Mouse (Mus musculus): Measurements from ENCODE around the gene Furin. TPM values are rescaled to one million over a fixed set of nuclear protein-coding genes. Genes with fewer than 3 reads are reported as not detected.
A peak's percentile ranks its signal among the peaks of the same experiment; 100 is the strongest.

The Furin gene
- total RNA-seq (2021) = 10 to 100 TPM; 48.5 to 49.0 TPM
- long read RNA-seq, experiment 1, full-length matches to known transcripts = 7 of 20 reads
- long read RNA-seq, experiment 1, partial matches to known transcripts = 6 of 20 reads
- long read RNA-seq, experiment 1, other reads (novel, unspliced or antisense) = 7 of 20 reads
- long read RNA-seq, experiment 2, full-length matches to known transcripts = 8 of 19 reads
- long read RNA-seq, experiment 2, partial matches to known transcripts = 9 of 19 reads
- long read RNA-seq, experiment 2, other reads (novel, unspliced or antisense) = 2 of 19 reads

GRCm38 (mm10) chr7:80405188-80405695 is at the start of gene Furin:
Gene Furin, minus strand, starts transcription at chr7:80405436.
- Histone ChIP-seq H3K27ac (peak within 1 kb of the TSS; percentile 97), H3K4me3 (no peak within 1 kb of the TSS)
- no peak for TF ChIP-seq CTCF (IDR thresholded peaks at IDR 0.05)
- no peak for DNase-seq
- intact Hi-C loops (cut with DNase I) = loop anchor here (5.0 kb wide), 1 partner anchor 52 kb away; no protein-coding TSS in a partner anchor

DNA sequence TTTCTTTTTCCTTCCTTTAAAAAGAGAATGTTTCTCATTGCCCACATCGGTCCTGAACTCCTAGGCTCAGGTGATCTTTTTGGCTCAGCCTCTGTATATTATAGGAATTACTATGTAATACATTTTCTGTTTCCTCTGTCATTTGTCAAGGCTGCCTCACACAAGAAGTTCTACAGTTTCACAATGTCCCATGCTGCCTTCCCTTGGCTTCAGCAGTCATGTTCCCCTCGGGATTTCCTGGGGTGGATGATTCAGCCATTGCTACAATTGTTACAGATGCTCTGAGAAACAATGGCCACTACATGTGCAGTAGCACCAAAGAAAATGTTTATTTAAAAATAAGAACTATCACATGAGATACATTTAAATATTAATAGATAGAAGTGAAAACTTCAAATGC is 49.5 kb upstream of the Furin start:
- no peak for TF ChIP-seq CTCF (IDR thresholded peaks at IDR 0.05)
- peak; percentile 46 for DNase-seq
- Histone ChIP-seq H3K27ac (no peak overlapping the region), H3K4me3 (no peak overlapping the region)
- intact Hi-C loops (cut with DNase I) = loop anchor here (5.0 kb wide), 1 partner anchor 47 kb away; the partner anchor contains the start of gene Furin

DNA sequence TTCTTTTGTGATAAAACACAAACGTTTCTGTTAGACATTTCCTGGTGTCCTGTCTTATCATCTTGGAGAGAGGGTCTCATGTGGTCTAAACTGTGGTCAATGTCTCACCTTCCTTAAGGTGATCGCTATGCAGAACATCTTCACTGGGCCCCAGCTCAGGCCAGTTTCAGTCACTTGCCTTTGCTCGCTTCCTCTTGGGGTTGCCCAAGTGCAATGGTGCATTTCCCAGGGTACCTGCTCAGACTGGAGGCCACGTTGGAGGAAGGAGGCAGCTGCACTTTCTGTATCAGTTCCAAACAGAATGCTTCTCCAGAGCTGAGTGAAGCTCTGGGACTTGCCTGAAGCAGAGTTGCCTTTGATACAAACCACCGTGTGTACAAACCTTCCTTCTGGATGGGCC is 48.8 kb upstream of the Furin start:
- no peak overlapping the region for H3K4me3 ChIP-seq

DNA sequence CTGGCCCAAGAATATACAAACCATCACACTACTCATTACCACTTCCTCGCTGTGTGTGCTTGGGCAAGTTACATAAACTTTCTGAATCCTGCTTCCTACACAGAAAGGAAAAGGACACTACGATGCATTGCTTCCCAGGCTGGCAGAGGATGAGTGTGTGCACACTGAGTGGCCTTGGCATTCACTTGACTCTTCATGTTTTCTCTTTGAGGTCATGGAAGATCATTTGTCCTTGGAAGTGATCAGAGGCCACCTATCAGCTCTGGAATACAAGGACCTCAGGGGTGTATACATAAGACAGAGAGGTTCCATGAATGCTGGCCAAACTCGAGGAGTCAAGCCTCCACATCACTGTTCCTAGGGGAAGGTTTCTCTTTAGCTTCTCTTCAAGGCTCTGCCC is 47.9 kb upstream of the Furin start:
- intact Hi-C loops (cut with DNase I) = no loop called here
- Histone ChIP-seq H3K4me3 (no peak overlapping the region), H3K27ac (no peak overlapping the region)
- TF ChIP-seq CTCF (IDR thresholded peaks at IDR 0.05) = no peak
- DNase-seq = no peak

More for the DNA sequence above, 48.8 kb upstream of the Furin start:
- no peak for DNase-seq
- H3K27ac ChIP-seq = no peak overlapping the region
- intact Hi-C loops (cut with DNase I) = no loop called here
- no peak for TF ChIP-seq CTCF (IDR thresholded peaks at IDR 0.05)

DNA sequence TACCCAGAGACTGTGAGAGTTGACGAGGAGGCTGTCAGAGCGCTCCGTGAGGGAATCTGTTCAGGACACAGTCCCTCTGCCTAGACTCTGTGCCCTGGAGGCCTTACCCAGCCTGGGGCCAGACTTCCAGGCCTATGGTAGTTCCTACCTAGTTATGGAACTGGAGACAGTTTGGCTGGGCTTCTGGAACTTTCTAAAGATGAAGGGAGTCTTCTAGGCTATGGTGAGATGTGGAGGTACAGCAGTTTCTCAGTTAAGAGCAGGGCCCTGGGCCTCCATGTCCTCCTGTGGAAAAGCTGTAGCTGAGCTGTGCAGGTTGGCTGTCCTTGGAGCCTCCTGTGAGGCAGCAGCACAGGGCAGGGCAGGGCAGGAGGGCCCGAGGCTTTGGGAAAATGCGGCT is 47.0 kb upstream of the Furin start:
- no peak for TF ChIP-seq CTCF (IDR thresholded peaks at IDR 0.05)
- intact Hi-C loops (cut with DNase I) = no loop called here
- H3K4me3 ChIP-seq = no peak overlapping the region
- DNase-seq = no peak
- H3K27ac ChIP-seq = no peak overlapping the region

DNA sequence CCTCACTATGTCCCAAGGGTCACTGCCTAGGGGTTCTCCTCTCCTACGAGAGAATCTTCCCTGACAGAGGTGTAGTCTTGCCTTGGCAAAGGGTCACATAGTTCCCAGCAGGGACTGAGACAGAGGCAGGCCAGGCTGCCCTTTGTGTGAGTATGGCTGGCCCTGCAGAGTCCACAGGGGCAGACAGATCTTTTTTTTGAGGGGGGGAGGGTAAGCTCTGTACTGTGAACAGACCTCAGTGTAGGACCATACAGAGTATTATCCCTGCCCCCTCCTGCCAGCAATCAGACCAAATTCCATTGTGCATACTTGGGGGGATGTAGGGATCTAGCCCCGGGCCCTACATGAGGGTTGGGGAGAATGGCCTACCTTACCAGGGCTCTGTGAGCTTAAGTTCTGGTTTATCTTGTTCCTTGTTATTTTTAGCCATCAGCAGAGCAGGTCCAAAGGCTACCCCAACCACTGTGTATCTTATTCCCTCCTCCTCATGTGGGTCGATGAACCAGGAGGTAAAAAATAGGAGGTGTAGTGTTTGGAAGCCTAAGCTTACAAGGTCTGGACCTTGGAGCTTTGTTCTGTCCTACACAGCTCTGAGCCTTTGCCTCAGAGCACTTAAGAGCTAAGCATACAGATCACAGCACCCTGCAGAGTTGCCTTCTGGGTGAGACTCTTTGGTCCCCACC is 46.5 kb upstream of the Furin start:
- DNase-seq = no peak
- intact Hi-C loops (cut with DNase I) = no loop called here
- no peak for TF ChIP-seq CTCF (IDR thresholded peaks at IDR 0.05)
- no peak overlapping the region for H3K27ac ChIP-seq
- no peak overlapping the region for H3K4me3 ChIP-seq

DNA sequence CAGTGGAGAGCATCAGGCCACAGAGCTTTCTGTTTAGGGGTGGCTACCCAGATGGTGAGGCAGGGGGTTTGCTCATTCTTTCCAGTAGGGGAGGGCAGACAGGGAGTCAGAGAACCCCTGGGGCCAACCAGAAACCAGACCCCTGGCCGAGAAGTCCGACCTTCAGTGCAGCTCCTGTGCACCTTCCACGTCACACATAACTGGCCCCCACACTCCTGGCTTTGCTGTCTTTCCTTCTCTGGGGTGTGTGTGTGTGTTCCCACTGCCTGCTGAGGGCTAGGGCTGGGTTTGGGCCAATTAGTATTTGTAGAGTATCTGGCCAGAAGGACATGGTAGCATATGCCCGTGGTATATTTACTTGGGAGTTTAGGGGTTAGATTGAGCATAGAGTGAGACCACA is 45.1 kb upstream of the Furin start:
- no peak for DNase-seq
- intact Hi-C loops (cut with DNase I) = no loop called here
- TF ChIP-seq CTCF (IDR thresholded peaks at IDR 0.05) = no peak
- Histone ChIP-seq H3K4me3 (no peak overlapping the region), H3K27ac (no peak overlapping the region)

DNA sequence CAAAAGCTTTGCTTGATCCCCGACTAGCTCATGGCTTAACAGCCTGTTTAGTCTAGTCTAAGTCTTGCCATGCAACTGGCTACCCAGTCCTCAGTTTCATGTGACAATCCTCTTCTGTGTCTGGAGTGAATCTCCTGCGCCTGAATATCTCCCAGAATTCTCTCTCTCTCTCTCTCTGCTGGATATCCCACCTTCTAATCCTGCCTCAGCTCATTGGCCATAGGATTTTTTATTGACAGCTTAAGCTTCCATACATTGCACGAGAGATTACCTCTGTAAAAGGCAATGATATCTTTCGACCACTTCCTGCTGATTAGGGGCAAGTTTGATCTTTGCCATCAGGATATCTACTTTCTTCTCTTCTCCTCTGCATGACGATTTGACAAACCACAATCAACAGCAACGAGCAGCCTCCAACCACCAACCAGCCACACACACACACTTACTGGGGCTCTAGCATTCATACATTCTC is 44.4 kb upstream of the Furin start:
- no peak overlapping the region for H3K4me3 ChIP-seq
- DNase-seq = no peak
- no peak for TF ChIP-seq CTCF (IDR thresholded peaks at IDR 0.05)
- H3K27ac ChIP-seq = no peak overlapping the region
- intact Hi-C loops (cut with DNase I) = loop anchor here (5.0 kb wide), 1 partner anchor 47 kb away; no protein-coding TSS in a partner anchor

DNA sequence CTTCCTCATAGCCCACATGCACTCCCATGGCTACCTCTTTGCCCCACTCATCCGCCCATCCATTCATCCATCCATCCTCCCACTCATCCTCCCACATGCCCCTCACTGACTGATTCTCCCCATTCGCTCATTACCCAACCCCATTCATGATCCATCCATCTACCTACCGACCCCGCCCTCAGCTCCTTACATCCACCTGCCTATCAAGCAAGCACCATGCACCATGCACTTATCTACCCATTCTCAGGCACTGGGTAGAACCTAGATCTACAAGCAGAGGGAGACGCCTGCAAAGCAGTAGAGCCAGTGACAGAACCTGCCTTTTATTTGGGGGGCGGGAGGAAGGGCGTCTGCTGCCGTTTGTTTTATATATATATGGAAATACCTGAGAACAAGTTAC is 42.1 kb upstream of the Furin start:
- TF ChIP-seq CTCF (IDR thresholded peaks at IDR 0.05) = no peak
- no peak for DNase-seq
- intact Hi-C loops (cut with DNase I) = loop anchor here (5.0 kb wide), 1 partner anchor 45 kb away; no protein-coding TSS in a partner anchor
- H3K27ac ChIP-seq = no peak overlapping the region
- no peak overlapping the region for H3K4me3 ChIP-seq

DNA sequence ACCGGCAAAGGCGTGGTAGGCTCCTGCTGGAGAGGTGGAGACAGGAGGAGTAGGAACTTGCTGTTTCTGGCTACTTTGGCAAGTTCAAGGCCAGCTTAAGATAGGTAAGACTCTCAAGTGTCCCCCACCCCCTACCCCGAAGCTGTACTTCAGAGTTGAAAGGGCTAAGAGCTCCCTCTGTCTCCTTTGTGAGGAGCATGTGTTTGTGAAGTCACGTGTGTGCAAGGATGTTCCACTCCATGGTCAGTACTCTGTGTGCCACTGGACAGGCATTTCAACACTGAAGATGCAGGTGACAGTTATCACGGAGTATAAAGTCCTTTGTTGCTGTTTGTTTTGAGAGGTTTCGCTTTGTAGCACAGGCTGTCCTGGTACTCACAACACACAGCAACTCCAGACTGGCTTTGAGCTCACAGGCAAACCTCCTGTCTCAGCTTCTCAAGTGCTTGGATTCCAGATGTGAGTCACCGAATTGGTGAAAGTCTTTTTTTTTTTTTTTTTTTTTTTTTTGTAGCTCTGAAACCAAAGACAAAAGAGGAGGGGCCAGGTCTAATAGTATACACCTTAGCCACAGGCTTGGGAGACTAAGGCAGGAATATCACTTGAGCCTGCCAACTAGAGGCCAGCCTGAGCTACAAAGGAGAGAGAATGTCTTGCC is 41.1 kb upstream of the Furin start:
- no peak for TF ChIP-seq CTCF (IDR thresholded peaks at IDR 0.05)
- Histone ChIP-seq H3K27ac (no peak overlapping the region), H3K4me3 (no peak overlapping the region)
- DNase-seq = no peak
- intact Hi-C loops (cut with DNase I) = loop anchor here (5.0 kb wide), 1 partner anchor 44 kb away; no protein-coding TSS in a partner anchor

- DNase-seq = peak; percentile 67
- no peak for TF ChIP-seq CTCF (IDR thresholded peaks at IDR 0.05)
- Histone ChIP-seq H3K27ac (no peak overlapping the region), H3K4me3 (no peak overlapping the region)
- intact Hi-C loops (cut with DNase I) = loop anchor here (5.0 kb wide), 1 partner anchor 43 kb away; no protein-coding TSS in a partner anchor
These were observed 40.3 kb upstream of the Furin start for GRCm38 (mm10) chr7:80445492-80445891.

GRCm38 (mm10) chr7:80444401-80445249 is 39.4 kb upstream of the Furin start:
- H3K4me3 ChIP-seq = no peak overlapping the region
- no peak for TF ChIP-seq CTCF (IDR thresholded peaks at IDR 0.05)
- intact Hi-C loops (cut with DNase I) = loop anchor here (5.0 kb wide), 1 partner anchor 42 kb away; no protein-coding TSS in a partner anchor
- no peak for DNase-seq
- H3K27ac ChIP-seq = no peak overlapping the region
